Mouse (Mus musculus): ENCODE data around the gene Olfr923. TPM values are rescaled to one million over a fixed set of nuclear protein-coding genes. Genes with fewer than 3 reads are reported as not detected.
"Not testable (repeated sequence)": the region's sequence is repeated elsewhere in the genome, so short reads cannot be mapped to it uniquely, and the experiment has no call there.

Olfr923 gene
- not detected in 2 replicates for total RNA-seq (2017)

DNA sequence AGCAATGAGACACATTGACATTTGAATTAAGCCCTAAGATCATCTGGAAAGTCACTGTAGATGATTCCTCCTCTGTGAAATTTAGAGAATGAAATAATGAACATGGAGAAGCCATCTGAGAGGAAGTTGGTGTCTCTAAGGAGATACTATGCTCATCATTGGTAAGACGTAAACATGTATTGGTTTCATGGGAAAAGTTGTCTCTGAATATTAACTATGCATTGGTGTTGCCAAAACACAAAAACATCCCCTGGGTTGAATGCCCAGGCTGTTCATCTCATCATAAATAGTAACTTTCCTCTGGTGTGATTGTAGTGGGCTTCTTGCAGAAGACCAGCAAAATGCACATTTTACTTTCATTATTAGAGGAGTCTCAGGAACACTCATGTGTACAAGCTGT is at the start of gene Olfr923:
Gene Olfr923, plus strand, starts transcription at position 301 of the 400 bp plus-strand sequence.
- ATAC-seq (replicated peaks; ENCODE audit: low read depth, poor library complexity, severe bottlenecking) = no peak

DNA sequence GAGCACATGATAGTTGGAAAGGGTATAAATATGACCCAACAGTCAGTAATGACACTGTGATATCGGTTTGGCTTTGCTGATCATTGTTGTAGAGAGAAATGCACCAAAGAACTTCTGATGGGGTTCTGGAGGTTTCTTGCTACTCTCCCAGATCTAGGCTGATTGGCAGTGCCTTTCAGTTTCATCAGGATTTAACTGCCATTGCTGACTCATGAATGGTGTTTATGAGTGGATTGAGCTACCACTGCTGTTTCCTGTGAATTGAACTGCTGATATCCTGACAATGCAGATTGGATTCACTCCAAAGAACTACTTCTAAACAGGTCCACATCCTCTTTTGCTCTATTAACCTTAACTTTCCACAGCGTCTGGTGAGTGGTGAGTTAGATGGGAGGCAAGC is 33.7 kb upstream of the Olfr923 start:
- 0 out of 2 replicates have a peak, but pooled peaks have one; percentile 15 for ATAC-seq (replicated peaks; ENCODE audit: low read depth, poor library complexity, severe bottlenecking)

DNA sequence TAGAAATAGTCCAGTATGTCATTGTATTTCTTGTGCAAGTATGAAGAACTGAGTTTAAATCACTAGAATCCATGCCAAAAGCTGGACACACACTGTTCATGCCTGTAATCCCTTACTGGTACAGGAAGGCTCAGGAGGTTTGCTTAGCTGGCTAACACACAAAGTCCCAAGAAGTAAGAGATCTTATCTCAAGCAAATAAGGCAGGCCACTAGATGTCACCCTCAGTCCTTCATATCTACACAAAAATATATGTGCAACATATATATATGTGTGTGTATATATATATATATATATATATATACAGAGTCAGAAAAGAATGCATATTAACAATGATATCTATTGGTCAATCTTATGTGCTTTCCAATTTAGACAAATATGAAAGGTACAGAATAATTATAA is 20.6 kb upstream of the Olfr923 start:
- no peak for ATAC-seq (replicated peaks; ENCODE audit: low read depth, poor library complexity, severe bottlenecking)

DNA sequence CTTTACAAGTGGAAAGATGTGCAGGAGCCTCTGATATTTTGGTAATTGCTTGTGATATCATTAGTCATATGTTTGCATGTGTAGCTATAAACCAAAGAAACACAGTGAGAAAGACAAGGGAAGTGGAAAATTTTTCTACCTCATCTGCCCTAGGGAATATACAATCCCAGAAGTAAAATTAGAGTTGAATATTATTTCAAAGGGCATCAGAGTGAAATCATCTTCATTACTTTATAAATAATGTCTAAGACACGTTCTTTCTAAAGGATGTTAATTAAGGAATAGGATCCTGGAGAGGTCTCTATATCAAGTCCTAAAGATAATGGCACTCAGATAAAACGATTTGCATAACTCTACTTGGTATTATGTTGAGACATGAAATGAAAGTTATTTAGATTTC is 12.0 kb upstream of the Olfr923 start, which contains the start of gene Olfr922:
Gene Olfr922, plus strand, starts transcription at position 301 of the 400 bp plus-strand sequence.
- ATAC-seq (replicated peaks; ENCODE audit: low read depth, poor library complexity, severe bottlenecking) = no peak

DNA sequence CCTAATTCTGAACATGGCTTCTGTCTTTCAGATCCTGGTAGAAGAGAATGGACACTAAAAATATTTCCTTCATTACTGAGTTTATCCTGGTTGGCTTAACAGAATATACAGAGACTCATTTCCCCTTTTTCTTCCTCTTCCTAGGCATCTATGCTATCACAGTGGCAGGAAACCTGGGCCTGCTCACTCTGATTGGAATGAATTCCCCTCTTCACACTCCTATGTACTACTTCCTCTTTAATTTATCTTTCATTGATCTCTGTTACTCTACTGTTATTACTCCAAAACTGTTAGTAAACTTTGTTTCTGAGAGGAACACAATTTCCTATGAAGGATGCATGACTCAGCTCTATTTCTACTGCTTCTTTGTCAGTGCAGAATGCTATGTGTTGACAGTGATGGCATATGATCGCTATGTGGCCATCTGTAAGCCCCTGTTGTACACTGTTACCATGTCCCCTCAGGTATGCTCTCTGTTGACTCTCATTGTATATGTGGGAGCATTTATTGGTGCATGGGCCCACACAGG is 10.8 kb upstream of the Olfr923 start:
- ATAC-seq (replicated peaks; ENCODE audit: low read depth, poor library complexity, severe bottlenecking) = peak; percentile 77

DNA sequence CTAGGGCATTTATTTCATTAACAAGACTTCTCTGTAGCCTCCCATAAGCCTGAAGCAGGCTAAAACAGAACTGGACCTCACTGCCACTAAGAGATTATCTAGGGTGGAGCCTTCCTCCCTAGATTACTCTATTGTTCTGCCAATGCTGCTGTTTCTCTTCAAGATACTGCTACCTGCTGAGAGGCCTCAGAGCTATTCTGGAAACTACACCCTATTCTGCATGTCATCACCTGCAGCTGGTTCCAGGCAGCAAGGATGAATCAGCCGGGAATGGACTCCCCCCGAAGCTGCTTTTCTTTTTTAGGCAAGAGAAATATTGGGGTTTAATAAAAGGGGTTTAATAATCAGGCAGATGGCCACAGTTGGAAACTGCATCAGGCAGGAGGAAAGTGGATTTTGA is 6.7 kb downstream of the Olfr923 start:
- ATAC-seq (replicated peaks; ENCODE audit: low read depth, poor library complexity, severe bottlenecking) = no peak

DNA sequence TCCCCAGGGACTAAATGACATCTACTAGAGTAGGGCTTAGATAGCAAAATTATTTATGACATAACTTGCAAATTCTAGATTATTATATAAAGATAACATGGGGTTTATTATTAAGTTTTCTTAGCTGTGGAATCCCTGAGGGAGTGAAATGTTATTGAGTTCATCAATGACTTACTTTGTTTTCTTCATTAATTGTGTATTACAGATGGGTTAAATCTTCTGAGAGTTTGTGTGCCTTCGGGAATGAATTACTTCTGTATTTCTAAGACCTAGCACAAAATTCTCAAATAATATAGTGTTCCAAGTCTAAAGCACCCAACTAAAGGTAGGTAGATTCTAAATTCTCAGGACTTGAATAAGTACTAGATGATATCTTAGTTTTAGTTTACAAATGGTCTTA is 17.8 kb downstream of the Olfr923 start, which contains the start of gene Olfr924:
Gene Olfr924, plus strand, starts transcription at position 301 of the 400 bp plus-strand sequence.
- no peak for ATAC-seq (replicated peaks; ENCODE audit: low read depth, poor library complexity, severe bottlenecking)

DNA sequence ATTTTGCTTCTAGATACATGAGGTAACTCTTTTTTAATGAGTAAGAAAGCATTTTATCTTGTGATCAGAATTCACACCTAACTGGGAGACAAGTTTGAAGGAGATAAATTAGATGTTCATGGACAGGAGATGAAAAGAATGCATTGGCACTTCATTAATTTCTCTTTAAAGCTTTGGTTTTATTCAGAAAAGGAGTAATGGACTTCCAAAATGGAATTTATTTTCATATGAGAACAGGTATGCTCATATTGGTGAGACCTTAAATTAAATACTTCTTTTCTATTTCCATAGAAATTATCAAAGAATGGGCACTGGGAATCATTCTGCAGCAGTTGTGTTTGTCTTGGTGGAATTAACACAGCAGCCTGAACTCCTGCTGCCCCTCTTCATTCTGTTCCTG is 28.4 kb downstream of the Olfr923 start, which contains the start of gene Olfr26:
Gene Olfr26, plus strand, starts transcription at position 301 of the 400 bp plus-strand sequence.
- no peak for ATAC-seq (replicated peaks; ENCODE audit: low read depth, poor library complexity, severe bottlenecking)

DNA sequence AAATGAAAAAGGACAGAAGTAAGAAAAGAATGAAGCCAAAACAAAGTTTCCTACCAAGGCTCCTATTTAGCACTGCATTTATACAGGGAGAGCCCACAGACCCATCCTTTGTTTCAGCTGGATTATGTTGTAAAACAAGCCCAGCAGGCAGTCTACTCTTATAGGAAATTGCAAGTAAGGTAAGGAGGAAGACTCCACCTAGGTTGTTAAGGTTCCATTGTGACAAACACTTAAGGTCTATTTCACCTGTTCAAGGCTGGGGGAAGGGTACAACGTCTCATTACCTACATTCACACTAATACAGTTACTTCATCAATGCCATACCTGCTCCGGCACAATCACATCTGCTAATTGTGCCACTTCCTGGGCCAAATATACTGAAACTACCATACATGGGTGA is 48.5 kb downstream of the Olfr923 start:
- ATAC-seq (replicated peaks; ENCODE audit: low read depth, poor library complexity, severe bottlenecking) = not testable (repeated sequence)

DNA sequence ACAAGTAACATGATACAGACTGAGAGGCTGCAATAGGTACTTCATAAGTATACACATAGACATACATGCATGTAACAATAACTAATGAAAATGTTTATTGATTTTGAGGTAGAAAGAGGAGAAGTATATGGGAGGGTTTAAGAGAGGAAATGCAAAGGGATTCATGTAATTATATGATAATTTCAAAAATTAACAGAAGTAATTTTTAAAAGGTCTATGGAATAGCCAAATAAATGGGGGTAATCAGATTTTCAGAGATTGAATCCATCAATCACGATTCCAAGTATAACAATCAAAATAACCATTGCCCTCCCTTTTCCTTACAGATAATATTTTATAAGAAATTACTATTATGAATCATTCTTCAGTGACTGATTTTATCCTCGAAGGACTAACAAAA is 50.5 kb downstream of the Olfr923 start, which contains the start of gene Olfr926:
Gene Olfr926, plus strand, starts transcription at position 301 of the 400 bp plus-strand sequence.
- ATAC-seq (replicated peaks; ENCODE audit: low read depth, poor library complexity, severe bottlenecking) = no peak

Other genes starting within 250 kb of the Olfr923 start
- not detected in 2 replicates for gene Olfr912, start 246.4 kb upstream of the Olfr923 start, total RNA-seq (2017)
- gene Olfr913, start 233.8 kb upstream of the Olfr923 start, total RNA-seq (2017) = not detected in 2 replicates
- not detected in 2 replicates for gene Olfr914, start 221.4 kb upstream of the Olfr923 start, total RNA-seq (2017)
- not detected in 2 replicates for gene Olfr916, start 166.7 kb upstream of the Olfr923 start, total RNA-seq (2017)
- not detected in 2 replicates for gene Olfr917, start 160.7 kb upstream of the Olfr923 start, total RNA-seq (2017)
- gene Olfr918, start 151.9 kb upstream of the Olfr923 start, total RNA-seq (2017) = not detected in 2 replicates
- not detected in 2 replicates for gene Olfr919, start 122.9 kb upstream of the Olfr923 start, total RNA-seq (2017)
- 34.5 and 37.0 TPM in 2 replicates for gene Vwa5a, start 108.3 kb upstream of the Olfr923 start, total RNA-seq (2017)
- gene Olfr920, start 74.2 kb upstream of the Olfr923 start, total RNA-seq (2017) = 0.05 and 0.78 TPM in 2 replicates
- not detected in 2 replicates for gene Olfr921, start 53.5 kb upstream of the Olfr923 start, total RNA-seq (2017)
- gene Olfr922, start 11.9 kb upstream of the Olfr923 start, total RNA-seq (2017) = not detected in 2 replicates
- gene Olfr924, start 17.9 kb downstream of the Olfr923 start, total RNA-seq (2017) = not detected in 2 replicates
- not detected in 2 replicates for gene Olfr26, start 28.5 kb downstream of the Olfr923 start, total RNA-seq (2017)
- not detected in 2 replicates for gene Olfr926, start 50.6 kb downstream of the Olfr923 start, total RNA-seq (2017)
- not detected in 2 replicates for gene Olfr930, start 103.3 kb downstream of the Olfr923 start, total RNA-seq (2017)
- not detected in 2 replicates for gene Olfr933, start 145.8 kb downstream of the Olfr923 start, total RNA-seq (2017)
- gene Olfr934, start 161.8 kb downstream of the Olfr923 start, total RNA-seq (2017) = not detected in 2 replicates
- not detected in 2 replicates for gene Olfr935, start 173.1 kb downstream of the Olfr923 start, total RNA-seq (2017)
- gene Olfr146, start 196.8 kb downstream of the Olfr923 start, total RNA-seq (2017) = not detected in 2 replicates
- not detected in 2 replicates for gene Olfr937, start 238.4 kb downstream of the Olfr923 start, total RNA-seq (2017)